Mouse (Mus musculus) forebrain, embryonic 16.5 days (tissue): Measurements from ENCODE around the gene Flvcr1. TPM values are rescaled to one million over a fixed set of nuclear protein-coding genes. Genes with fewer than 3 reads are reported as not detected.

Source experiments
- ATAC-seq: fragments of 200-750 bp; cut with Nextera tagmentation; 2 replicates; pipeline ENCODE4 v1.8.0; 2017; ENCODE audit warnings: mild to moderate bottlenecking, moderate library complexity
- H3K27ac ChIP-seq: fragments of 300-500 bp; sonication (generic); 2 replicates; pipeline ENCODE4 v1.5.1; 2014; ENCODE audit warnings: low read length, control low read depth
- H3K27me3 ChIP-seq: fragments of 300-500 bp; sonication (generic); replicated peaks from 2 replicates; pipeline ENCODE4 v1.6.1; 2014; ENCODE audit warnings: low read length; ENCODE audit not compliant: control insufficient read depth, insufficient read depth
- H3K36me3 ChIP-seq: fragments of 300-500 bp; sonication (generic); 2 replicates; pipeline ENCODE4 v1.6.1; 2014; ENCODE audit not compliant: control insufficient read depth, insufficient read depth
- H3K4me1 ChIP-seq: fragments of 300-500 bp; sonication (generic); replicated peaks from 2 replicates; pipeline ENCODE4 v1.6.1; 2014; ENCODE audit warnings: low read length; ENCODE audit not compliant: control insufficient read depth, insufficient read depth
- H3K4me2 ChIP-seq: fragments of 300-500 bp; sonication (generic); 2 replicates; pipeline ENCODE4 v1.6.1; 2014; ENCODE audit warnings: mild to moderate bottlenecking, low read length, control low read depth
- H3K4me3 ChIP-seq: fragments of 300-500 bp; sonication (generic); replicated peaks from 2 replicates; pipeline ENCODE4 v1.5.1; 2014; ENCODE audit warnings: mild to moderate bottlenecking, low read length, control low read depth
- H3K9ac ChIP-seq: fragments of 300-500 bp; sonication (generic); replicated peaks from 2 replicates; pipeline ENCODE4 v1.6.1; 2014; ENCODE audit warnings: low read depth, low read length, control low read depth
- H3K9me3 ChIP-seq: fragments of 300-500 bp; sonication (generic); 2 replicates; pipeline ENCODE4 v1.6.1; 2016; ENCODE audit warnings: low read length; ENCODE audit not compliant: control insufficient read depth
- WGBS: fragments of 180-500 bp; shearing (Covaris S2); extraction: QIAGEN DNeasy Blood & Tissue Kit; methylation state at CpG from one replicate; pipeline ENCODE4 v1.1.7; 2014; 5-methylcytosine and 5-hydroxymethylcytosine counted together
- polyA plus RNA-seq: library from polyadenylated mRNA; unstranded; fragments of >200 nt; fragmentation: Nextera tagmentation; extraction: Ambion mirVana; gene quantifications from 2 replicates; pipeline ENCODE4 v1.2.1, GENCODE M21; 2015

Flvcr1 gene
- polyA plus RNA-seq, 1 experiment from 2014 or later, result 8.8 TPM

DNA sequence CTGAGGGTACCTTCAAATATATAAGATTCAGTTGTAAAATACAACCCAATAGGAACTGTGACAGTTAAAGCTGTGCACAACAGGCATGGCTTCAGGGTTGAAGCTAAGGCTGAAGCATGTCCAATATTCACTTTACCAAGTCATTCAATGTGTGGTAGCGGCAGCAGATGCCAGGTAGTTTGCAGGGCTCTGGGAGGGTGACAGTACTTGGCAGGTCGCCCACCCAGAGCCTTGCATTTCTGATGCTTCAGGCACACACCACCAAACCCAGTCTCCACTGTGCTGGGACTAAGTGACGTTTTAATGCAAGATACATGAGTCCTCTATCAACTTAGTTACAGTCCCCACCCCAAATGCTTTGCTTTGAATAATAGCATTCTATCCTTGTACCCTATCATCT lies 25.3 kb downstream of the Flvcr1 start:
- Histone ChIP-seq H3K9ac (no peak overlapping the region), H3K27ac (no peak overlapping the region), H3K9me3 (peaks cover 6% of the 10 kb centered on the region), H3K4me1 (0 out of 2 replicates have a peak, but pooled peaks cover under 1% of the 10 kb centered on the region), H3K4me2 (no peak overlapping the region), H3K4me3 (no peak overlapping the region), H3K27me3 (no peaks in the 10 kb centered on the region), H3K36me3 (peaks cover 4% of the 10 kb centered on the region; the same call in 1 of the 2 replicates)
- ATAC-seq, result no peak
- 56% methylated on average over 3 of the region's 3 CpGs for WGBS

DNA sequence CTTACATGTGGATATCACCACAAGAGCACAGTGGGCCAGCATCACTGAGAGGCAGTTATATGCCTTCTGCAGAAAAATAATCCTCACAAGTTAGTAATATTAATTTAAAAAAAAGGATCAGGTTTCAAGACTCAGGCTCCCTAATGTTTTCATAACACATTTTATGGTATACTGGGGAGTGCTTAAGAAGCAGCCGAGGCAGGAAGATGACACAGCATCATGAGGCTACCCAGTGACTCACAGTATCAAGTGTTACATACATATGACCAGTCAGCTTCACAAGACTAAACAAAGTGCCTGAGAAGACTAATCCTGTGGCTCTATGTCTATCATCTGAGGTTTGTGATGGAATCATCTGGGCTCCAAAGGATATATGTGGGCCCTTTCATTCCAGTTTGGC lies 27.9 kb downstream of the Flvcr1 start:
- Histone ChIP-seq H3K9ac (no peak overlapping the region), H3K27me3 (no peaks in the 10 kb centered on the region), H3K4me2 (no peak overlapping the region), H3K4me1 (0 out of 2 replicates have a peak, but pooled peaks cover 3% of the 10 kb centered on the region), H3K4me3 (no peak overlapping the region), H3K36me3 (no peaks in the 10 kb centered on the region), H3K27ac (no peak overlapping the region), H3K9me3 (peaks cover 6% of the 10 kb centered on the region)
- ATAC-seq, result no peak
- WGBS, result 88% methylated on average over 1 of the region's 1 CpGs

DNA sequence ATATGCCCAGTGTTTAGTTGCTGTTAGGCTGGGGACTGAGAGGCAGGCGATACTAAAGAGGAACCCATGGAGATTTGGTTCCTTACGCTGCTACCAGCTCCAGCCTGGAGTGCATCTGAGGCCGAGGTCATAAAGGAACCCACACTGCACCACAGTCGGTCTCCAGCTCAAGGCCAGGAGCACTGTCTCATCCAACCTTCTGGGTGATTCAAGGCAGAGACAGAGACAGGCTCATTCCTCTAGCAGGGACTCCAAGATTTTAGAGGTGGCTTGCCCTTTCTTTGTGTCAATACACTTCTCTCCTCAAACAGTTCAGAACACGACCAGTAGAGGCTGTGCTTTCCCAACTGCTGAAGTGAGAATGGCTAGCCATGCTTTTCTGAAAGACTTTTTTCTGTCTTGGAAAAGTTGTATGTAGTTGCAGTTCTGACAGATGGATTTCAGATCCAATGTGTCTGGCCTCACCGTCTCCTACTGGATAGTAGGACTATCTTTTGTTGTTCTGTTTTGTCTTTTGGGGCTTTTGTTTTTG lies 29.5 kb downstream of the Flvcr1 start:
- H3K4me2 ChIP-seq, result no peak overlapping the region
- H3K9me3 ChIP-seq, result peaks cover 6% of the 10 kb centered on the region
- ATAC-seq, result no peak
- no peak overlapping the region for H3K9ac ChIP-seq
- no peak overlapping the region for H3K4me3 ChIP-seq
- 72% methylated on average over 6 of the region's 6 CpGs for WGBS
- no peaks in the 10 kb centered on the region for H3K27me3 ChIP-seq
- H3K27ac ChIP-seq, result no peak overlapping the region
- H3K4me1 ChIP-seq, result 0 out of 2 replicates have a peak, but pooled peaks cover 3% of the 10 kb centered on the region
- no peaks in the 10 kb centered on the region for H3K36me3 ChIP-seq

DNA sequence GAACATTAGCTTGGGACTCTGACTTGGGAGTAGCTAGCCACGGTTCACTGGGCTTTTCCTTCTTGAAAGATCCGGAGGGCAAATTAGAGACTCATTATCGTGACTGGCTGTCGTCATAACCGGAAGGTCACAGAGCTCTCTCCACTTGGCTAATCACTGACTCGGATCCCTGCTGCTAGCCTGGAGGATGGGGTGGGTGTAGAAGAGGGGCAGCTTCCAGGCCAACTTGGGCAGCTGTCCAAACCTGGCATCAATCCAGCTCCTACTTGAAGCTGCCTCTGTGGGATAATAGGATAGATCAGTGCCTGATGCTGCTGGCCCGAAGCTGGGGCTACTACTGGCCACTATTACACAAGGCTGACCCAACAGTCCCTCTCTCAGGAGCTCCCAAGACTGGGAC lies 30.4 kb downstream of the Flvcr1 start:
- ATAC-seq, result no peak
- 38% methylated on average over 7 of the region's 7 CpGs for WGBS
- no peaks in the 10 kb centered on the region for H3K27me3 ChIP-seq

DNA sequence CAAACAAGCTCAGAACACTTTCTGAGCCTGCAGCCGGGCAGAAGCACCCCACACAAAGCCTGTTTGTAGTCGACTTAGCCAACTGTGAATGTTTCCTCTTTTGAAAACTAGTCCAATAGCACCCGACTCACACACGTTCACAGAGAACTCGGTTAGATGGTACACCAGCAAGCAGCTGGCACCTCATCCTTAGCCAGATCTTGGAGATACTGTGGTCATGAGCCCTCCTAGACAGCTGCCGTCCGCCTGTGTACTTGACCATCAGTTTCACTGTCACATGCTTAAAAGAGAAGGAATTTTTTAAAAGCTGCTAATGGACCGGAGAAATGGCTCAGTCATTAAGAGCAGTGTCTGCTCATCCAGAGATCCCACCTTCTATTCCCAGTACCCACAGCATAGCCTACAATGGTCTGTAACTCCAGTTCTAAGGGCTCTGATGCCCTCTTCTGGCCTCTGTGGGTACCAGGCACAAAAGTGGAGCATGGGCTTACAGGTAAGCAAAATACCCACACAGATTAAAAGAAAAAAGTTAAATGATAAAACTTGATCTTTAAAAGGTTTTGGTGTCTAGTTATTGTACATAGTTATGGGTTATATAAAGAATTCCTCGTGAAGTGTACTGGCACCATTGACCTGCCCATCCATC lies 36.4 kb downstream of the Flvcr1 start:
- Histone ChIP-seq H3K9ac (no peak overlapping the region), H3K36me3 (no peaks in the 10 kb centered on the region), H3K4me3 (no peak overlapping the region), H3K4me2 (no peak overlapping the region), H3K27ac (no peak overlapping the region), H3K27me3 (no peaks in the 10 kb centered on the region), H3K9me3 (no peaks in the 10 kb centered on the region), H3K4me1 (no peaks in the 10 kb centered on the region)
- no peak for ATAC-seq
- 82% methylated on average over 9 of the region's 9 CpGs for WGBS

More for the DNA sequence above, 30.4 kb downstream of the Flvcr1 start:
- Histone ChIP-seq H3K27ac (no peak overlapping the region), H3K9me3 (peaks cover 6% of the 10 kb centered on the region), H3K4me2 (no peak overlapping the region), H3K4me1 (0 out of 2 replicates have a peak, but pooled peaks cover 3% of the 10 kb centered on the region), H3K9ac (no peak overlapping the region), H3K36me3 (no peaks in the 10 kb centered on the region), H3K4me3 (no peak overlapping the region)

DNA sequence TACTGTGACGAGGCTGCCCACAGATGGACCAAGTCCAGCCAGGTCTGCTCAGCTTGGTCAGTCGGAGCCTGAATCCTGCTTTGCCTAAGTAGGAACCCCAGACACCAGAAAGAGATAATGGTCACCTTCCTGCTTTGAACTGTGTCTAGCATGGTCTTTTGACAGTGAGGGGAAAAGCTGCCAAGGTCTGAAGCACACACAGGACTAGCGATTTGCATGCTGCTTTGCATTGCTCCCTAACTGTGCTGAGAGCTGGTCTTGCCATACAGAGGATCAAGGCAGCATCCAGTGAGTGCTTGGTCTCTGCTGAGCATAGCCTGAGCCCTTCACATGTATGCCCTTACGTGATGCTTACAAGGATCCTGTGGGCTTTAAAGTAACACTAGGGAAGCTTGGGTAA lies 44.5 kb downstream of the Flvcr1 start:
- H3K4me2 ChIP-seq, result no peak overlapping the region
- H3K4me1 ChIP-seq, result peaks cover 16% of the 10 kb centered on the region
- H3K9ac ChIP-seq, result no peak overlapping the region
- WGBS, result 85% methylated on average over 4 of the region's 4 CpGs
- H3K4me3 ChIP-seq, result no peak overlapping the region
- H3K36me3 ChIP-seq, result no peaks in the 10 kb centered on the region
- no peaks in the 10 kb centered on the region for H3K27me3 ChIP-seq
- ATAC-seq, result no peak
- no peaks in the 10 kb centered on the region for H3K9me3 ChIP-seq
- no peak overlapping the region for H3K27ac ChIP-seq

DNA sequence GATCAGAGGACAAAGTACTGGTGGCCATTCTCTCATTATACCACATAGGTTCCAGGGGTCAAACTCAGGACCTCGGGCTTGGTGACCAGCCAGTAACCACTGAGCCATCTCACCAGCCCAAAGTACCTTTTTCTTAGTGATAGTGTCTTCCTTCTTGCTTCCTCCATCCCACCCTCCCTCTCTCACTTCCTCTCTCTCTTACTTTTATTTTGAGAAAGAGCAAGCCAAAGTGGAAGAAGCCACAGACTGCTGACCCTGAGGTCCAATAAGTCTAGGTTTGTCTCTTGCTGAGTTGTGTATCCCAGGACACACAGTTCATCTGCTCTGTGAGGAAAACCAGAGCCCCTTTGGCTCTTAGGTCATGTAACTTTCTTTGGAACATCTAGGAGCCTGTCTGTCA lies 45.5 kb downstream of the Flvcr1 start:
- H3K27ac ChIP-seq, result no peak overlapping the region
- no peaks in the 10 kb centered on the region for H3K9me3 ChIP-seq
- H3K36me3 ChIP-seq, result no peaks in the 10 kb centered on the region
- ATAC-seq, result no peak
- no peak overlapping the region for H3K9ac ChIP-seq
- H3K4me2 ChIP-seq, result no peak overlapping the region
- peaks cover 23% of the 10 kb centered on the region for H3K4me1 ChIP-seq
- H3K27me3 ChIP-seq, result no peaks in the 10 kb centered on the region
- no peak overlapping the region for H3K4me3 ChIP-seq
- 87% methylated on average over 1 of the region's 1 CpGs for WGBS

DNA sequence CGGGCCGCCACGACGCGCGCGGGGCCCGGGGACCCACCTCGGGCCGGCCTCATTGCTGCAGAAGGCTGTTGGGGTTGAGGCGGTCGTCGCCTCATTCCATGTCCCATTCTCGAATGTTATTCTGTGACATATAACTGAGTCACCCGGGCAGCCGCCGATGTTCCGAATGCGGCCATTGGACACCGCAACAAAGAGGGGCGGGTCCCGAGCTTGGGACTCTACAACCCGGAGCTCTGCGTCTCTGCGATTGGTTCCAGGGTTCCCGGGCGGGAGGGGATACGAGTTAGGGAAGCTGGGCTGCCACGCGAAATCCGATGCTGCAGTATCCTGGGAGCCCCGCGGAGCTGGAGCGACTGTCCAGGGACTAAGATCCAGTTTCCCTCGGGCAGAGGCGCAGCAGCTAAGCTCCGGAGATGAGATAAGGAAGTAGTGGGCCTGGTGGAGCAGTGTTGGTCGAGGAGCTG lies 46.8 kb downstream of the Flvcr1 start, which contains the start of gene Vash2:
Vash2 (minus strand) TSS at position 197 of the 464 bp plus-strand sequence.
- Histone ChIP-seq H3K36me3 (no peaks in the 10 kb centered on the region), H3K4me3 (peak within 1 kb of the TSS; percentile 93), H3K27me3 (no peaks in the 10 kb centered on the region), H3K4me2 (peak within 1 kb of the TSS; percentile 58), H3K9ac (peak within 1 kb of the TSS; percentile 75), H3K9me3 (no peaks in the 10 kb centered on the region), H3K4me1 (peaks cover 30% of the 10 kb centered on the region), H3K27ac (peak within 1 kb of the TSS; percentile 97)
- under 1% methylated on average over 38 of the region's 38 CpGs for WGBS
- ATAC-seq, result peak; percentile 99

DNA sequence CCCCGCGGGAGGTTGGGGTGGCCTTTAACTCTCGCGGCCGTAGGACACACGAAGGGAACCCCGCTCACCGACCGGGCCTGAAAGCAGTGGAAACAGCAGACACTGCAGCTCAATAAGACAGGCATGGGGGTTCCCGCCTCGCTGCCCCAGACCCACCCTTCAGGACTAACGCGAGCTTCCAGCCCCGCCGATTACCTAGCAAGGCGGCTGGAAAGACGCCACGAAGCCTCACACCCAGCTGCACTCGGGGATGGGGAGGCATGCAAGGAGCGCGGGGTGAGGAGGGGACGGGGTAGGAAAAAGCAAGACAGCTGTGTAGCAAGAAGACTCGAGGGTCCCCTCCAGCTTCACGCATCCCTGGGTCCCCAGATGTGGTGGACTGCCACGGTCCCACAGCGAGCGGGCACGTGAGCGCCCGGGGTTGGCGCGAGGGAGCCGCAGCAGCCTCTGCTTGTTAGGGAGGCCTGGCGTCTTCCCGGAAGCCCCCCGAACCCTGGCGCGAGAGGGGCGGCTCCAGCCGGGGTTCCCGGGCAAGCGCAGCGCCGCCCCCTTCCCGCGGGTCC lies 47.4 kb downstream of the Flvcr1 start:
- ATAC-seq, result peak; percentile 73
- Histone ChIP-seq H3K27me3 (no peaks in the 10 kb centered on the region), H3K4me3 (peak overlapping the region; percentile 93), H3K36me3 (no peaks in the 10 kb centered on the region), H3K9ac (peak overlapping the region; percentile 75), H3K4me2 (peak overlapping the region; percentile 58), H3K4me1 (peaks cover 30% of the 10 kb centered on the region), H3K9me3 (no peaks in the 10 kb centered on the region), H3K27ac (peak overlapping the region; percentile 97)
- WGBS, result under 1% methylated on average over 46 of the region's 46 CpGs
